Mouse (Mus musculus): ENCODE measurements around the gene Cpt1c.
A peak's percentile ranks its signal among the peaks of the same experiment; 100 is the strongest.

Cpt1c gene

DNA sequence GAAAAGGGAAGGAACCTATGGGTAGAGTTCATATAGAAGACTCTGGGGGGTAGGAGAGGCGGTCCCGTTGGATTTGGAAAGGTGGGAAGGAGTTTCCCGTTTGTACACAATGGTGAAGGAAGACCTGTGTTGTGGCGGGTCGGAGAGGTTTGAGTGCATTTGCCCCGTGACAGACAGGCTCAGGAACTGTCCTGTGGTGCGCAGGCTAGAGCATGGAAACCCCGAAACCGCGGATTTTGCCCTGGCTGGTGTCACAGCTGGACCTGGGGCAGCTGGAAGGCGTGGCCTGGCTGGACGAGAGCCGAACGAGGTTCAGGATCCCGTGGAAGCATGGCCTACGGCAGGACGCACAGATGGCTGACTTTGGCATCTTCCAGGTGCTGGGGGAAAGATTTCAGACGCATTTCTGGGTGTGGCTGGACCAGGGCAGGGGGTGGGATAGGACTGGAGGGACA is 23.9 kb upstream of the Cpt1c start, which contains the start of gene Bcl2l12:
TSS of gene Bcl2l12 (minus strand) at position 212 of the 455 bp plus-strand sequence.
- DNase-seq, result peak; percentile 36

- no peak for DNase-seq
Measured at GRCm38 (mm10) chr7:44997940-44998428, 23.3 kb upstream of the Cpt1c start.

- peak; percentile 95 for DNase-seq
Measured at GRCm38 (mm10) chr7:44997231-44997939, 22.7 kb upstream of the Cpt1c start, which contains the start of gene Irf3. TSS of gene Irf3 (plus strand) at chr7:44997648.

GRCm38 (mm10) chr7:44996672-44997071 is 22.0 kb upstream of the Cpt1c start:
- no peak for DNase-seq

DNA sequence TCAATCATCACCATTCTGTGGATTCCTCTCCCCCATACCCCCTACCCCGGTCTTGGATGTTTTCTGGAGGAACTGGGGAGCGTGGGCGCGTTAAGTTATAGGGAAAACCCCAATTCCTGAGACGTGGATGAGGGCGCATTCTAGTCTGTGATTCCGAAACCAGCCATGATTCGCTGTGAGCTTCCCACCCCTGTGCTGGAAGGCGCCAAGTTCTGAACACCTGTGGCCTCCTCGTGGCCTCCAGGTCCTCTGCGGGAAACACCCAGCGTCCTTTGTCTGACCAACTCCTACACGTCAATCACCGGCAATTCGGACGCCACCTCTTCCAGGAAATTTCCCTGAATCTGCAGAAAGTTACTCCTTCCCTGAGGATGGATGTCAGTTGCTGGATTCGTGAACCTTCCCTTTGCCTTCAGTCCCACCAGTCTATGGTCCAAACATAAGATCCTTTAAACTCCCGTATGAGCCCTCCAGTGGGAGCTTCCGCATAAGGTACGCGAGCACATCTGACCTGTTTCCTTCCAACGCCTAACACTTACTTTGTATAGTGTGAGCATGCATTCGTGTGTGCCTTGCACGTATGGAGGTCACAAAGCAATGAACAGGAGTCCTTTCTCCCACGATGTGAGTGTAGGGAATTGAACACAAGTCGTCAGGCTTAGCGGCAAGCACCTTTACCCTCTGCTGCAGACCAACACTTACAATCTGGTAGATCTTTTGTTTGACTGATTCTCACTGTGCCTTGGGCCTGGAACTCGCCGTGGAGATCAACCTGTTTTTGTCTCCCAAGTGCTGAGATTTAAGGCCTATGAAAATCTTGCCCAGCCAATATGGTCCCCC is 12.4 kb upstream of the Cpt1c start:
- no peak for DNase-seq

GRCm38 (mm10) chr7:44986192-44986878 is 11.7 kb upstream of the Cpt1c start, which contains the start of gene Prmt1:
TSS of gene Prmt1 (minus strand) at chr7:44986568.
- DNase-seq, result peak; percentile 92

- DNase-seq, result peak; percentile 68
Measured at GRCm38 (mm10) chr7:44985595-44986191, 11.0 kb upstream of the Cpt1c start.

DNA sequence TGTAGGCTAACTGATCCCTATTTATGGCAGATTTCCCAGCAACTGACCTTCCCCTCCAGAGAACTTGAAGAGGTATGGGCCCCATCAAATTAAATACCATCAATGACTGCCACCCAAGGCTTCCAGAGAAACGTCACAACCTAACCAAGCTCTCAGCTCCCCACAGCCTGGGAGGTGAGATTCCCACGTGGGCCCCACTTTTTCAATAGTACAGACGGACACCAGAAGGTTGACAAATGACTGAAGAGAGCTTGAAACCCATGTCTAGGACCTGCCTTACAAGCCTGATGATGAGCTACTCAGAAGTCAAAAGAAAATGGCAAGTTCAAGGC is 10.1 kb upstream of the Cpt1c start:
- no peak for DNase-seq

- no peak for DNase-seq
Measured at GRCm38 (mm10) chr7:44983944-44984832, 9.5 kb upstream of the Cpt1c start.

DNA sequence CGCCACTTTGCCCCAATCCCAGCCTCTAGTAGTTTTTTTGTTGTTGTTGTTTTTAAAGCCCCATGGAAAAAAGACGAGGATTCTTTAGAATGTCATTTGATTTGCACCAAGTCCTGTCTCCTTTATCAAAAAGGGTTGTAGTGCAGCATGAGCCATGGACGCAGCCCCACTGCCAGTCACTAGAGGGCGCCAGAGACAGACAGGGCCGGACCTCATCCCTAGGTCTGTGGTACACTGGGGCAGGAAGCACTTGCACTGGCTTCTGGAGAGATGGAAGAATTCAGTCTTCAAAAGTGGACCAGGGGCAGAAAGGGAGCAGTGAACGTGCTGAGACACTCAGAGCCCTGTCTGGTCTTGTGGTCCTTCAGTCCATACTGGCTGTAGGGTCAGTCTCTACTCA is 8.4 kb upstream of the Cpt1c start:
- DNase-seq, result peak; percentile 86

GRCm38 (mm10) chr7:44981539-44981938 is 6.9 kb upstream of the Cpt1c start:
- DNase-seq, result no peak

GRCm38 (mm10) chr7:44978300-44978699 is 3.6 kb upstream of the Cpt1c start:
- no peak for DNase-seq

GRCm38 (mm10) chr7:44975117-44975419 is 417 bp upstream of the Cpt1c start:
- DNase-seq, result no peak

DNA sequence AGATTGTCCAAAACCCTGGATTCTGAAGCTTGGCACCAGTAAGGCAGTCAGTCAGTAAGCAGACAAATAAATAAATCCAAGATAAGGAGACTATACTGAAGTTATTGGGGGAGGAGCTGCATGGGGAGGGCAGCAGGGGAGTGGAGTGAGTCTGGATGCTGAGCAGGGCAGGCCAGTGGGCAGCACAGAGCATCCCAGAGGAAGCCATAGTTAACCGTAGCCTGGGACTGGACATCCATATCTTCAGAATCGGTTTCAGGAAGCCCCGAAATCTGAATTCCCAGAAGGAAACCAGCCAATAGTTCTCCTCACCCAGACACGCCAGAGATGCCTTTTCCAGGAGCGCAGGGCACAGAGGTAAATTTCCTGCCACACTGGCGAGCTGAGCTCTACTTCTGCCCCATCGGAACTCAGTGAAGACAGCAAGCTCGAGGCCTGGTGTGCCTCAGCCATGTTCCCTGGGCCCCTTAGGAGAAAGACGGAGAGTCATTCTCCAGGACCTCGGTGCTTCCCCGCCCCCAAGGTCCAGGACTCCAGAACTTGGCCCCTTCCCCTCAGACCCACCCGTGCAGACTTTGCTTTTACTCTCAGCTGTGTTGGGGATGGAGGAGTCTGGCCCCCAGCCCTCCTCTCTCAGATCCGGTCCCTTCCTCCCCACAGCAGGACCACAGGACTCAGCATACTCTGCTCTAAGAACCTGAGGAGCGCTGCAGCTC is 1.1 kb downstream of the Cpt1c start:
- no peak for DNase-seq

- no peak for DNase-seq
Measured at GRCm38 (mm10) chr7:44971142-44971541, 3.5 kb downstream of the Cpt1c start.

DNA sequence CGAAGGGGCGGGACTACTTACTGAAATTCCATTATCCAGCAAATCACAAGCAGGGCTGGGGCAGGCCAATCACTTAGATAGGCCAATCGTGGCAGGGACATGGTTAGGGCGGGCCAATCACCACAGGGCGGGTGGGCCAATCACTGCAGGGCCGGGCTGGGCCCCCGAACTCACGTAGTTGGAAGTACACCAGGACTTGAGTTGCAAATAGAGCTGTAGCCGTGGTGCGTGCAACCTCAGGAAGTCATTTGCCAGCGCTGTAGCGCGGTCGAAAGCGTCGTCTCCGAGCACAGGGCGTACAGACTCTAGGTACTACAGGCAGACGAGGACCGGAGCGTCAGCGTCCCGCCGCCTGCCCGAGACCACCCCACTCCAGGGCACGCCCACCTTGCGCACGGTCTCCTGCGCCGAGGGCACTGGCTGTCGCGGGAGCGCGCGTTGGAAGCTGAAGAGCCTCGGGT is 4.4 kb downstream of the Cpt1c start:
- peak; percentile 78 for DNase-seq

GRCm38 (mm10) chr7:44966638-44967037 is 8.0 kb downstream of the Cpt1c start:
- DNase-seq, result no peak

- no peak for DNase-seq
Measured at GRCm38 (mm10) chr7:44965975-44966374, 8.7 kb downstream of the Cpt1c start.

DNA sequence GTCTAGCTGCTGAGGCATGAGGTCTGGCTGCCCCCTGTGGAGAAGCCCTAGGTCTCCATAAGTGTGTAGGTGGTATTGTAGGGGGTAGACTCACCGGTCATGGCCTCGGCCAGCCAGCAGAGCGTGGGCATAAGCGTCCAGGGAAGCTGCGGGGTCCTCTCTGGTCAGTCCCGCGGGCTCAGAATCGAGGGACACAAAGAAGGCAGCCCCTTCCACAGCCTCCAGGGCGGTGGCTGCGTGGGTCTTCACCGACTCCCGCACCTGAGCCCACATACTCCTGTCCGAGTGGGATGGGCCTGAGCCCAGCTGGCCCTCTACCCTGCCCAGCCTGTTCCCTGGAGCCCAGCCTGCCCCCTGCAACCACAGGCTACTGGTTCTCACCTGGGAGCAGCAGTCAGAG is 9.7 kb downstream of the Cpt1c start:
- DNase-seq, result peak; percentile 3

- DNase-seq, result no peak
Measured at GRCm38 (mm10) chr7:44962831-44963230, 11.8 kb downstream of the Cpt1c start.

- DNase-seq, result no peak
Measured at GRCm38 (mm10) chr7:44962337-44962736, 12.3 kb downstream of the Cpt1c start.
